Mouse (Mus musculus) ES-E14 (cell line): ENCODE measurements at regions not wholly inside any gene's neighbourhood (a gene's known extent, or its start where the extent isn't known, plus 50 kb on each side); places are given as distances from the start of the nearest gene placed in this dataset.
"Not testable (repeated sequence)": the region's sequence is repeated elsewhere in the genome, so short reads cannot be mapped to it uniquely, and the experiment has no call there.

Source experiments
- DNase-seq: peaks from one replicate; pipeline ENCODE4 v3.0.0-alpha.2; 2013; ENCODE audit warnings: low read depth, low spot score
- H3K27ac ChIP-seq: 2 replicates; pipeline ENCODE4 v1.5.1; 2012; ENCODE audit warnings: low read depth, mild to moderate bottlenecking, low read length, moderate library complexity, mixed read lengths; ENCODE audit not compliant: poor library complexity, insufficient read depth, severe bottlenecking
- H3K36me3 ChIP-seq: 2 replicates; pipeline ENCODE4 v1.6.1; 2012; ENCODE audit warnings: mild to moderate bottlenecking, low read length, moderate library complexity, mixed read lengths; ENCODE audit not compliant: control insufficient read depth, poor library complexity, insufficient read depth, severe bottlenecking
- H3K4me1 ChIP-seq, 2 experiments: fragments of 150-350 bp in 1 of 2; sonication (generic) in 1 of 2; 2 replicates each; pipeline ENCODE4 v1.6.1; 2012; ENCODE audit warnings: low read length in 2 of 2, mild to moderate bottlenecking in 1 of 2, mixed read lengths in 1 of 2; ENCODE audit not compliant: control insufficient read depth in 2 of 2, insufficient read depth in 2 of 2, poor library complexity in 1 of 2
- H3K4me3 ChIP-seq, 2 experiments: fragments of 150-350 bp in 1 of 2; sonication (generic) in 1 of 2; 2 replicates each; pipeline ENCODE4 v1.5.1; 2012; ENCODE audit warnings: low read length in 2 of 2, low read depth in 1 of 2, mild to moderate bottlenecking in 1 of 2, mixed read lengths in 1 of 2; ENCODE audit not compliant: insufficient read depth in 1 of 2, poor library complexity in 1 of 2, severe bottlenecking in 1 of 2
- H3K9ac ChIP-seq: 2 replicates; pipeline ENCODE4 v1.6.1; 2012; ENCODE audit warnings: low read depth, mild to moderate bottlenecking, low read length, mixed read lengths; ENCODE audit not compliant: poor library complexity, insufficient read depth, severe bottlenecking
- H3K9me3 ChIP-seq: fragments of 150-350 bp; sonication (generic); 2 replicates; pipeline ENCODE4 v1.6.1; 2012; ENCODE audit warnings: low read depth, mild to moderate bottlenecking, low read length; ENCODE audit not compliant: control insufficient read depth, insufficient read depth
- CHD2 ChIP-seq: IDR thresholded peaks from 2 replicates; pipeline ENCODE4 v1.6.1; 2014; ENCODE audit warnings: mild to moderate bottlenecking, low read depth, low read length, inconsistent platforms
- HCFC1 ChIP-seq: IDR thresholded peaks from 2 replicates; pipeline ENCODE4 v1.6.1; 2012; ENCODE audit warnings: low read length, inconsistent platforms, borderline replicate concordance; ENCODE audit not compliant: insufficient read depth
- MAFK ChIP-seq: IDR thresholded peaks from 2 replicates; pipeline ENCODE4 v1.6.1; 2014; ENCODE audit warnings: mild to moderate bottlenecking, low read depth, low read length, inconsistent platforms; ENCODE audit not compliant: insufficient read depth
- ZC3H11A ChIP-seq: IDR thresholded peaks from 2 replicates; pipeline ENCODE4 v1.6.1; 2012; ENCODE audit warnings: low read depth, mild to moderate bottlenecking, inconsistent platforms, low read length, borderline replicate concordance
- ZNF384 ChIP-seq: IDR thresholded peaks from 2 replicates; pipeline ENCODE4 v1.6.1; 2012; ENCODE audit warnings: low read depth, low read length, inconsistent platforms
- in situ Hi-C, 2 experiments: fragments of 600-800 bp; cut with MboI; formaldehyde crosslinking; loops; one replicate each; pipeline ENCODE4 v1.15.1; 2025; ENCODE audit warnings: low sequenced_read_pairs in 2 of 2, inconsistent platforms in 1 of 2; ENCODE audit not compliant: unreplicated experiment in 2 of 2

- no peak overlapping the region for H3K4me3 ChIP-seq
These were observed 468.8 kb upstream of the Cntn5 start for GRCm38 (mm10) chr9:11373294-11373903.

DNA sequence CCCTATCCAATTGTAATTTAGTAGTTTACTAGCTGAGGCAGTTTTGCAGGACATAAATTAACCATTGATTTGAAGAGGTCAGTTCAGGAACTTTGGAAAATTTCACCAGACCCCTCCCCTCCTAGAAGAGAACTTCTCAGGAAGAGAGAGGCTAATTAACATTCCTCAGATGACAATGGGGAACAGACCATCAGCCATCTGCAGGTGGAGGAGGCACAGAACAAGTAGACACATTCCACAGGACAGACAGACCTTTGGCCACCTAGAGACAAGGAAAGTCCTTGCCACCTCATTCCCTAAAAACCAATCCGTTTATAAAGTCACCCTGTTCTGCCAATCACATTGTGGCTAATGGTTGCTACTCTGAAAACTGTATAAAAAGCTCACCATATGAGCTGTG lies 463.5 kb upstream of the Cntn5 start:
- H3K9me3 ChIP-seq: no peaks in the 10 kb centered on the region
- H3K27ac ChIP-seq: no peak overlapping the region
- no peak overlapping the region for H3K4me3 ChIP-seq
- in situ Hi-C loops: no loop called here
- DNase-seq: no peak
- H3K36me3 ChIP-seq: no peaks in the 10 kb centered on the region
- peaks cover 0 to 1% of the 10 kb centered on the region in 2 experiments; a peak in 2 of 4 replicates for H3K4me1 ChIP-seq
- H3K9ac ChIP-seq: no peak overlapping the region
- TF ChIP-seq CHD2: no peak
- no peak for TF ChIP-seq MAFK
- TF ChIP-seq ZNF384: no peak
- TF ChIP-seq ZC3H11A: no peak
- TF ChIP-seq HCFC1: no peak

More at GRCm38 (mm10) chr9:11373294-11373903, 468.8 kb upstream of the Cntn5 start:
- Histone ChIP-seq H3K9me3 (no peaks in the 10 kb centered on the region), H3K9ac (no peak overlapping the region), H3K27ac (no peak overlapping the region), H3K36me3 (no peaks in the 10 kb centered on the region), H3K4me1 (peaks cover 0 to 3% of the 10 kb centered on the region in 2 experiments; a peak in 2 of 4 replicates)
- no peak for DNase-seq
- no peak for TF ChIP-seq ZNF384
- TF ChIP-seq ZC3H11A: no peak
- no peak for TF ChIP-seq MAFK
- TF ChIP-seq CHD2: no peak
- TF ChIP-seq HCFC1: no peak
- in situ Hi-C loops: no loop called here

- no peak overlapping the region for H3K27ac ChIP-seq
- H3K4me3 ChIP-seq: no peak overlapping the region
- no peaks in the 10 kb centered on the region for H3K9me3 ChIP-seq
- H3K4me1 ChIP-seq: no peaks in the 10 kb centered on the region
- no peaks in the 10 kb centered on the region for H3K36me3 ChIP-seq
- no peak for DNase-seq
- no peak for TF ChIP-seq ZNF384
- TF ChIP-seq CHD2: no peak
- no peak for TF ChIP-seq HCFC1
- no peak for TF ChIP-seq MAFK
- no peak for TF ChIP-seq ZC3H11A
- in situ Hi-C loops: no loop called here
- no peak overlapping the region for H3K9ac ChIP-seq
These were observed 424.3 kb upstream of the Cntn5 start for GRCm38 (mm10) chr9:11328900-11329299.

DNA sequence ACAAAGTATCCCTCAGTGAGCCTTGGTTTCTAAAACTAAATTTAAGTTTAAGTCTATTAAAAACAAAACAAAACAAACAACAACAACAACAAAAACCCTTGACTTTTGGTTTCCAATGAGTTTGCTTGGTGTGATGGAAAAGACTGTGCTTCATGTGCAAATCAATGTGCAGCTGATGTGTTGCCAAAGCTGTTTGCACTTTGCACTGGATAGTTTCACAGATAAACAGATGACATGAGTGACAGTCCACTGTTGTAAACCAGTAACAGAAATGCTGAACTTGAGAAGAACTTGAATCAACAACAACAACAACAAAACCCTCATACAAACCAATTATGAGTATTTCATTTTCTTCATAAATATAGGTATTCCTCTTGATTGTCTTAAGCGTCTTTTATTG lies 412.6 kb upstream of the Cntn5 start:
- Histone ChIP-seq H3K4me3 (no peak overlapping the region), H3K9me3 (no peaks in the 10 kb centered on the region), H3K4me1 (no peaks in the 10 kb centered on the region), H3K9ac (no peak overlapping the region), H3K27ac (no peak overlapping the region), H3K36me3 (no peaks in the 10 kb centered on the region)
- TF ChIP-seq ZNF384 (no peak), ZC3H11A (no peak), HCFC1 (no peak), CHD2 (no peak), MAFK (no peak)
- in situ Hi-C loops: no loop called here
- no peak for DNase-seq

DNA sequence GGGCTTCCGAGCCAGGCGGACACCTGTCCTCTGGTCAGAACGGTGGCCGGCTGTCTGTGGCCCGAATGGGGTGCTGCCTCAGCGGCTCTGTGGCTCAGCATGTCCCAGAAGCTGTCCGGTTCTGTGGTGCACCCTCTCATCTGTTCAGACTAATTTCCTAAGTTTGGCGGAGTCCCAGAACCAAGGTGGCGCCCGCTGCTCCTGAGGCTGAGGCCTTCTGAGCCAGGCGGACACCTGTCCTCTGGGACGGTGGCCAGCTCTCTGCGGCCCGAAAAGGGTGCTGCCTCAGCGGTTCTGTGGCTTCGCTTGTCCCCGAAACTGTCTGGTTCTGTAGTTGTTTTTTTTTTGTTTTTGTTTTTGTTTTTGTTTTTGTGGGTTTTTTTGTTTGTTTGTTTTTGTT lies 392.5 kb upstream of the Cntn5 start:
- DNase-seq, H3K27ac ChIP-seq, in situ Hi-C loops, H3K36me3 ChIP-seq, H3K4me3 ChIP-seq, H3K9ac ChIP-seq, H3K9me3 ChIP-seq, H3K4me1 ChIP-seq: not testable (repeated sequence)
